Mouse (Mus musculus): Measurements from ENCODE around the gene Eepd1.

DNA sequence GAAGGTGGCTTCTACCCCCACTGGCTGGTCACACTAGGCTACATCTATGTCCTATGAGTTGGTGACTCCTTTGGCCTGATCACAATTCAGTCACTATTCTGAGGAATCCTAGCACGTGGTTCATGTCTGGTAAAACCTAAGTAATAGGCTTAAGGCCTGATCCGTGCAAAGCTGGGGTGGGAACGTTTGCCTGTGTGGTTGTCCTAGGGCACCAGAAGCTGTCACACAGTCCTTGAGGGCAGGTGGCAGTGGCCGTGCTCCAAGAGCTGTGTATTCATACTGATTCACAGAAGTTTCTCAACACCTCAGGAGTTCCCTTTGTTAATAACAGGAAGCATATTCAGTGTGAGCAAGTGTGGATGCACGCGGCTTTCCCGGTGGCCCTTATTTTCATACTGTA, 4.1 kb downstream of the Eepd1 start:
- TF ChIP-seq POLR2A (IDR thresholded peaks at IDR 0.05; ENCODE audit: low read depth, low read length) (no peak), CTCF (IDR thresholded peaks at IDR 0.05; ENCODE audit: extremely low read depth, insufficient read depth, insufficient read length, insufficient replicate concordance) (no peak)

Data from spleen, adult 2 months (tissue).